Mouse (Mus musculus): ENCODE data around the gene Cbx4. TPM values are rescaled to one million over a fixed set of nuclear protein-coding genes. Genes with fewer than 3 reads are reported as not detected.

Gene Cbx4
- 10 to 100 TPM; 30.5 to 34.9 TPM for total RNA-seq (2021)

DNA sequence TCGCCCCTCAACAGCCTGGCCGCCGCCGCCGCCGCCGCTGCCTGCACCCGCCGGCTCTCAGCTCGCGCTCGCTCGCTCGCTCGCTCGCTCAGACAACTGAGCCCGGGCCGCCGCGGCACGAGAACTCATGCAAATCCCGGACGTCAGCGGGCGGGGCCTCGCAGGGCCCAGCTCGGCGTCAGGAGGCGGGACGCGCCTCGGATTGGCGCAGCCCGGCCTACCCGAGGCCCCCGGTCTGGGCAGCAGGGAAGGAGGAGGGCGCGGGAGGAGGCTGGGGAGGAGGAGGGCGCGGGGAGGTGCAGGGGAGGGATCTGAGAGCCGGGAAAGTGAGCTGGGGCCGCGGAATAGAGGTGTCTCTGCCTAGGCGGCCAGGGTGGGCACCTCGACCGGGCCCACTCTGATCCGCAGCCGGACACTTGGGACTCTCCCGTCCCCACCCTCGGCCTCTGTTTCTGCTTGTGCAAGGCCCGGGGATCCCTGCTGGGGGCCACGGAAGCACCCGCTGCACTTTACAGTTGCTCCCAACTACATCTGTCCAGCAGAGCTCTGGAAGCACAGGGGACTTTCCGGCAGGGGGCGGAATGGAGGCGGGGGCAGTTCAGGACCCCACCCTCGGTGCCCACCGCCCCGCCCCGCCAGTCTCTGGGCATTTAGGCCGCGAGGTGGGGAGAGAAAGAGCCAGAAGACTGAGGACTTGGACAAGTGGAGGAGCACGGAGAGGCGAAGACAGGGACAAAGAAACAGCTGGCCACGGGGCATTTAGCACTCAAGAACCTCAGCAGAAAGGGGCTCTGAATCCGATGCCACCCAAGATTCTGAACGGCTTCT, at the start of gene Cbx4:
Gene Cbx4 (minus strand): TSS at position 78 of the 828 bp plus-strand sequence.
- DNase-seq: peak; percentile 94

DNA sequence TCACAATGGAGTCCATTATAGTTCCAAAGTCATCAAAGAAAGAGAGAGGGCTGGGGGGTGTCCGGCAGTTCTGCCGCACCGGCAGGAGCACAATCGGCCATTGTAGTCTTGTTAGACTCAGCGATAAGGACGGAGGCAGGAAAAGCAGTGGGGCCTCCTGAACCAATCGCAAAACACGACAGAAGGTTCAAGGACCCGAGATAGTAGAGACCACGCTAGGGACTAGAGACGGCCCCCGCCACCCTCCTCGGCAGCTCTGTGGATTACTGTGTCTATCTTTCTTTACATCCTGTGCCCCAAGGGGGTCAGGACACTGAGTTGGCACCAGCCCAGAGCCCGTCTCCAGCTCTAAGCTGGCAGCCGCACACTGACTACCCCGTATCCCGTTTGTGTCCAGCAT, 48.6 kb upstream of the Cbx4 start:
- peak; percentile 40 for DNase-seq

DNA sequence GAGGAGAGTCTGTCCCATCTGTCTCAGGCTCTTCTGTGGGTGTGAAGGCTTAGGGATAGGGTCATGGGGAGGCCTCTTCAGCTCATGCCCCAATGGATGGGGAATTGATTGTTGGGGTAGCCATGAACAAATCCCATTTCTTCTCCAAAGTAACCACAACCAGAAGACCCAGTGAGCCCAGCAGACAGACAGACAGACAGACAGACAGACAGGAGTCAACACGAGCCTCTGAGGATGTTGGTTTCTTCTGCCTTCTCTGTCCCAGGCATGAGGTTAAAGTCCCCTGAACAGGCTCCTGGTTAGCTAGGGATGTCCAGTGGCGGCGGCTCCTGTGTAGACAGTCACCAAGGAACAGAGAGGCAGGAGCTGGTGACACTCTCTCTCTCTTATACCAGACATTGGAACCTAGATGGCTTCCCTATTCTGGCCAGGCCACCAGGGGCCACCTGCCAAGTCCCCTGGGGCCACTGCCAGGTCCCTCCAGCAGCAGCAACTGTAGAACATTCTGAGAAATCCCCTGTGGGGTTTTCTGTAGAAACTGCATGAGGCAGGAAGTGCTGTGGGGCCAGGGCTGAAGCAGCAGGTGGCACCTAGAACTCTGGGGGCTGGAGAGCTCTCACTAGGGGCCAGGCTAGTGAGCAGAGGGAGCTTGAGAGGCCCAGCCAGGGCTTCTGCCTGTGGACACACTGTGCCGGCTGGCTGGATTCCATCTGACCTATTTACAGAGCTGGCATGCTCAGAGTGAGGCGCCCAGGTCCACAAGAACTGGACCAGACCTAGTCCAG, 47.6 kb upstream of the Cbx4 start:
- peak; percentile 77 for DNase-seq

DNA sequence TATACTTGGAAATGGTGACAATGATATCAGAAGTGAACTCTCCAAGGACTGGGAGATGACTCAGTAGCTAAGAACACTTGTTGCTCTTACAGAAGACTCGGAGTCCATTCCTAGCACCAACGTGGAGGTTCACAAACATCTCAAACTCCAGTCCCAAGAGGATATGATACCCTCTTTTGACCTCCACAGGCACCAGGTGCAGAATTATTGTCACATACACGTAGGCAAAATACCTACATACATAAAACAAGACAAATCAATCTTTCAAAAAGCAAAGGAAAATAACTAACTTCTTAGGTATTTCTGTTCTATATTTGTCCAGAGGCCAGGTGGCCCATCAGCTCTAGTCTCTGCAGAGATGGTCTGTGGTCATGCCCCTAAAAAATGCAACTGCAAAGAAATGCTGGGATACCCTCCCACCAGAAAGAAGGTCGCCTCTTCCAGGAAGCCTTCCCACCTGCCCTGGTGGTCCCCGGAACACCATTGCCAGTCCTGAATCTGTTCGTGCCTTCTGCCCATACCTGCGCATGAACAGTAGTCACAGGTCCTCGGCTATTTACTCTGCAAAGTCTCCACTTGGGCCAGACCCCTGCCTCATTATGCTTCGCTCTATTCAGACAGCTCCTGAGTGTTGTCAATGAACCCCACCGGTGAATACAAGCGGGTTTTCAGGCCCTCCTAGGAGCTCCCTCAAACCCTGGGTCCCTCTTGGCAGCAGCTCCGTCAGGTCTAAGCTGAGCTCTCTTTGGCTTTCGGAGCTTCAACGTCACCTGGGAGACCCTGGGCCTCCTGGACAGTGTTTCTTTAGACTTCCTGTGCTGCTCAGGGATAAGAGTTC, 46.4 kb upstream of the Cbx4 start:
- no peak for DNase-seq

DNA sequence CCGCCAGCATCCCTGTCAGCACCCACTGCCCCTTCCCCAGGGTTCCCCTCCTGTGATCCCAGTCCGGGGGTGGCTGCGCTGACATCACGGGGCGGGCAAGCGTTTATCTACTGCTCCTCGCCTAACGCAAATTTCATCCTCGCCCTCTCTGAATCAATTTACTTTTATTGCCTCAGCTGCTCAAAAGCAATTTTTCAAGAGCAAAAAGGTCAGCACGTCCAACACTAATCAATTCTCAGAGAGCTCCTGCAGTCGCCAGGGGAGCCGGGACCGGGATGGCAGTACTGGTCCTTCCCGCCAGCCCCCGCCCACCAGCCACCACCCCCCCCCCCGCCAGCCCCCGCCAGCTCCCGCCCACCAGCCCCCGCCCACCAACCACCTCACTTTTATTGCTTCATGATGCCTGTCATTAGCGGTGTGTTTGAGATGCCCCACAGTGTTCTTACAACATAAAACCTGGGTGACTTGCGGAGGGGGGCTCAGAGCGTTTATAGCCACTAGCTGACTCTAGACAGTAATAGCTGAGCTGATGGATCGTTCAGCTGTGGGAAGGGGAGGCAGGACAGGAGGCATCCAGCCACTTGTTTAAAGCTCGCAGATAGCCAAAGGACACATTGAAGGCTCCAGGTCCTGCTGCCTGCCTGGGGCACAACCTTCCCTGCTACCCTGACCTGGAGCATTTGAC, 44.2 kb upstream of the Cbx4 start:
- DNase-seq: no peak

DNA sequence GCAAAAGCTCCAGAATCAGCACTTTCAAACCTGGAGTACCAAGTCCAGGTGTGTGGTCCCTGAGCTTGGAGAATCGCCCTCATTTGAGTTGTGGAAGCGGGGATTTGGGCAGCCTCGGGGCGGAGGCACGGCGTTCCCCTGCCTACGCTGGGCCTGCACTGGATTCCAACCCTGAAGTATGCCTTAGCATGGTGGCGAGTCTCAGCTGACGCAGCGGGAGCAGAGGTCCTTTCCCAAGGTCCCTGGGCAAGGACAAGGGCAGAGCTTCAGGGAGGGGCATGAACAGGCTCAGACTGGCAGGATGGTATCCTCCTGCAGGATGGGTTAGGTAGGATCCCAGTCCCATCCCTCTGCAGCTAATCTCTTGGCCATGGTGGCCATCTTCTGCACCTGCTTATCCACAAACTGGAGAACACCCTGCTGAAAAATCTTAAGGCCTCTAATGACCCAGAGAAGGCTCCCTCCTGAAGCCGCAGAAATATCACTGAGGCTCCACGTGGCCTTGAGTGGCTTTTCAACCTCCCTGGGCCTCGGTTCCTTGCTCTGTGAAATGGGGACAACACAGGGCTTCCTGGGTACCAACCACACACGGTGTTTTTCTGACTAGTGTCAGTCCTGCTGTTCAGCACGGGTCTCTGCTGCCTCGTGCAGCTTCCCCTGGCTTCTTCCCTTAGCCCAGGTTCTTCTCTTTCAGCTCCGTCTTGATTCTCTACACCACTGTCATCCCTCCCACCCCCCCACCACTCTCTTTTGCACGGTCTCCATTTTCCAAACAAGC, 43.4 kb upstream of the Cbx4 start:
- no peak for DNase-seq

DNA sequence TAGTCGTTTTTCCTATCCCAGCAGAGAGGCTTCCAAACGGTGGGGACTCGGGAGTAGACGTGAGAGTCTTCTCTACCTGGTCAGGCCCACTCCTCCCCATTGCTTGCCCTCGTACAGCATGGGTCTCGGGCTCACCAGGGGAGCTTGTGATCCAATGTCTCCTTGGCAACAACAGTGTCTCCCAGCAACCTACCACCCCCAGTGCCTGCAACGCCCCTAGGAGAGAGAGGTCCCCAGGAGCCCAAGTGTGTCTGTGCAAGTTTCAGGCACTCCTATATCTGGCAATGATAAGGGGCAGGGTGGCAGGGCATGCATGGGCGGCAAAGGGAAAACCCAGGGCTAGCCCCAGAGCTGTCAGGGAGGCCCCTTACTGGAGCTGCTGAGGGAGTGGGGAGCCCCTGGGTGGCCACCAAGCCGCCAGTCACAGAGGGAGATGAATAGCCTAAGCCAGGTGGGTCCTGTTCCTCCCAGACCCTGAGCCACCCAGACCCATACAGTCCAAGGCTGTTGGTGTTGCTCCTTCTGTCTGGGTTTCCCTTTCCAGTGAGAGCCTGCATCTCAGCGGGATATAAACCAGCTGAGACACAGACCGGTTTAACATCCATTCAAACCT, 42.8 kb upstream of the Cbx4 start:
- no peak for DNase-seq

DNA sequence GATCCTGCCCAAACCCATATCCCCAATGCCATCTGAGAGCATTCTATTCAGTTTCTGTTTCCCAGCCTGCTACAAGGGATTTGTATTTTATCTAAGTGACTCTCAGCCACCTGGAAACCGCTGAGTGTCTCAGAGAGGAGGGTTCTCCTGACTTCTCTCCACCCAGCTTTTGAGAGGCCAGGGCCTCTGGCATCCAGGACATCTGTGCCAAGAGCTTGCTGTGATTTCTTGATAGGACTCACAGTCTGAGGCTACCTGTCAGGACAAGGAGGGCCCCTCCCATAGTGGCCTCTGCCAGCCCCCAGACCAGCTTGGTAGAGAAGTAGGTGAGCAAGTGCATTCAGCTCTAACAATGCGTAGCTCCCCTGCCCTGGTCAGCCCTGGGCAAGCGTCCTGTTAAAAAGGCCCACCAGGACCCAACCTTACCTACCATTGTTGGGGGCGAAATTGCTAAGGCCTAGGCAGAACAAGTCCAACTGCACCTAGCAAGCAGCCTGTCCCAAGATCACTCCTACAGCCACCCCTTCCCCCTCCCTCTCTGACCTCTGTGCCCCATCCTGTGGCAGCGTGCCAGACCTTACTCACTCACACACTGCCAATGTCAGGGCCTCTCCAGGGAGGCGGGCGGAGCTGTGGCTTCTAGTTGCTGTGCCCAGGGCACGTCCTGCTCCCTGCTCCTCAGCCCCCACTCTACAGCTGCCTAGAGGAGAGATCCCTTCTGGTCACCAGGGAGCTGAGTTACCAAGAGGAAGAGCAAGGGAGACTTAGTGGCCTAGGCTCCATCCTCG, 41.9 kb upstream of the Cbx4 start:
- peak; percentile 88 for DNase-seq

DNA sequence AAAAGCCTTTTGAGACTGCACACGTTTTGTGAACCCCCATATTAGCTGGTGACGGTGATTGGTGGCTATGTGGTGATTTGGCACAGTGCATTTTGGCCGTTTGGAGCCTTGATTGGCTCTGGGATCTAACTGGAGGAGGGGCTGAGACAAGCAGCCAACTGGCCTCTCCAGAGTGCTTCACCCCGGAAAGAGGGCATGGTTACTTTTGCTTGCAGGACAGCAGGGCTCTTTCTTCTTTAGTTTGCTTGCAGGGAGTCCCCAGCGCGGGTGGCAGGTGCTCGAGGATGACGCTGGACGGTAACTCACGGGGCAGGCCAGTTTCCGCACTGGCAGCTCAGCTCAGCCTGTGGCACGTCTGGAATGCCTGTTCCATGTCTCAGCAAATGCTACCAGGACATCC, 41.1 kb upstream of the Cbx4 start:
- no peak for DNase-seq

DNA sequence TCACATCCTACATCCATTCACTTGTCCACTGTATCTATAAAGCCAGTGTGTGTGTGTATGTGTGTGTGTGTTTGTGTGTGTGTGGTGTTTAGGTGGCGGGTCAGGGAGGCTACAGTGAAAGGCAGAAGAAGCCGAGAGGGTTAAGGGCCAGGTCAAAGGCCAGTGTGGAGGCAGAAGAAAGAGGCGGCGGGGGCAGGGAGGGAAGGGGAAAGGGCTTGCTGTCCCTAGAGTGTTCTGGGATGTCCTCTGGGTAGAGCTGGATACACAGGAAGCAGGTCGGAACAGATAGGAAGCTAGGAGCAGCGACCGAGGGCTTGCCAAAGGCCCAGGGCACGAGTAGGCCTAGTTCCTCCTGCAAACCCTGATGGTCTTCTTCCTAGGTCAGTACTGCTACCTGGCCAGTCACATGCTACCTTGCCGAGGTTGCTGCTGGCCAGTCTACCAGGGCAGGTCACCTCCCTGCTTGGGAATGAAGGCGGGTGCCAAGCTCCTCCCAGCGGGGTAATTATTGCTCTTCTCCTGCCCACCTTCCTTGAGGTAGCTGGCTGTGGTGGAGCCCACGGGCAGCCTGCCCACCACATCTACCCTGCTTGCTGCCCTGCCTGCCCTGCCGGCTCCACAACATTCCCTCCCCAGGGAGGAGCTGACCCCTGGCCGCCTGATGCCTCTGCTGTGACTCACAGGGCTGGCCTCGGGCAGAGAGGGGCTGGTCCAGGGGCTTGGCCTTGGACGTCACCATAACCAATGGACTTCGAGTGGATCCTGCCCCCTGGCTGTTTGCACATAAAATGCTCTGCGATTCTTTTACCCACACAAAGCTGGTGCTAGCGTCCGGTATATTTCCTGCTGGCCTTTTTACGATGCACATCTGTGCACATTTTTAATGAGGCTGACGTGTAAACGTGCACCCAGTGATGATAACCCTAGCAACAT, 40.2 kb upstream of the Cbx4 start:
- DNase-seq: peak; percentile 91

DNA sequence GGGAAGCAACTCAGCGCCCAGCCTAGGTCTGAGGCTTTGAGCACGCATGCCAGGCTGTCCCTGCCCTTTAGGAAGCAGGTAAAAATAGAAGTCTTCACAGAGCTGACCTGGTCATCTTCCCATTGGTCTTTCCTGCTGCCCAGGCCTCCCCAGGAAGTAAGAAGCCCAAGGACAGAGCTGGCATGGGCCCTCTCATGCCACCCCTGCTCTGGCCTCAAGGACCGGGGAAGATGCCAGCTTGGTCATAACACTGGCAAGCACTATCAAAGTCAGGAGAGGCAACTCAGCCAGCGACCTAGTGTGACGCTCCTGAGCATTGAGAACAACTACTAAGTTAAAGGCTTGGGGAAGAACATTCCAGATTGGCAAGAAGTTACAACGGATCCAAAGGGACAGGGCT, 38.5 kb upstream of the Cbx4 start:
- DNase-seq: peak; percentile 72

DNA sequence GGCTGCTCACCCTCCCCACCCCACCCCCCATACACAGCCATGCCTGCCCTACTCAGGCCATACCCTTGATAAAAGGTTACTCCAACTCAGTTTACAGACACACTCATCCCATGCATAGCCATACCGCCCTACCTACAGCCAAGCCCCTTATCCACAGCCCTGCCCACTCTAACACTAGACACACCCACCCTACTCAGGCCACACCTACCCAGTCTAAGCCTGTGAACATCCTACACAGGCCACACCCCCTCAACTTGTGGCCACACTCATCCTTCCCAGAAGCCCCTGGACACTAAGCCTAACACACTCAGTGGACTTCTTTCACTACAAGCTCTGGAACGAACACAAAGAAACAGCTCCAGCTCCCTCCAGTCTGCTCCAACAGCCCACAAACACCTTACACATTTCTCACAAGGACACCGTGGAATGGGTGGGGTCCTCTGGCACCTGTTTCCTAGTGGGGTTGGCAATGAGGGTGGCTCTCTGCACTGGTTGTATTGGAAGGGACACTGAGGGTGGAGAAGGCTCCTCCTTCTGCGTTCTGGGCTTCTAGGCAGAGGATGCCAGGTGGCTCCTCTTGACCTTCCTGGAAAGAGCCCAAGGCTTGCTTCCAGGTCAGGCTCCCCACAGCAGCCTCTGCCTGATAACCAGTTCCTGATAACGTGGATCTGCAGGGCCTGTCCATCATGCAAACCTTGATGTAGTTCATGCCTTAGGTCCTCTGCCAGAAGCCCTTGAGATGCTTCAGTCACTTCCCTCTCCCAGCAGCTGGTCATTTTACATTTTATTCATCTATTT, 37.7 kb upstream of the Cbx4 start:
- no peak for DNase-seq

DNA sequence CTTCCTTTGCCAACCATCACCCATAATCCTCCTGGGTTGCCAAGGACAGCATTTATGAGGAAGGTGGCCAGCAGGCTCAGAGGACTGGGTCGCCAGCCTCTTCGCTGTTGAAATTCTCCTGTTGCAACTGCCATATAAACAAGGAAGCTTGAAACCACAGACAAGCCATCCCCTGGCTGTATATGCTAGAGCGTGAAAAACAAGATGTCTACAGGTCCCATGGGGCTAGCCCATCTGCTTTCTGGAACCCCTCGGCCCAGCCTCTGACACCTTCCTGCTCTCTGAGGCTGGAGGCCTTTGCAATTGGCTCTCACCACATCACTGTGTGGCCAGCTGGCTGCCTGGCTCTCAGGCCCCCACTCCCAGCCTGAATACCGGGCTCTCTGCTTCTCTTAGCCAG, 36.4 kb upstream of the Cbx4 start:
- DNase-seq: no peak

DNA sequence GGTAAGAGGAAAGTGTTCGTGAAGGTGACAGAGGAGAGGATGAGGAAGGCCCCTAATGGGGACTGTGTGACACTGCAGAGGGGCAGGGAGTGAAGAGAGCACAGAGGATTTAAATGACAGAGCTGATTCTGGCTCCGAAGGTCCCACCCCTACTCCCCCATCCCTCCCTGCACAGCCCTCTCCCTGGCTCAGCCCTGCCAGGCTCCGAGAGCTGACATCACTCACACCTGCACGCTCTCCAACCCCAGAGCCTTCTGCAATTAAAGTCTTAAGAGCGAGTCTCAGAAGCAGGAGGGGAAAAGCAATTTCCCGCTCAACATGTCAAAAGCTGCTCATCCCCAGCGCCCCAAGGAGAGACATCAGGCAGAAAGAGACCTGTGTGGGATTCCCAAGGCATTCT, 32.9 kb upstream of the Cbx4 start:
- DNase-seq: no peak

DNA sequence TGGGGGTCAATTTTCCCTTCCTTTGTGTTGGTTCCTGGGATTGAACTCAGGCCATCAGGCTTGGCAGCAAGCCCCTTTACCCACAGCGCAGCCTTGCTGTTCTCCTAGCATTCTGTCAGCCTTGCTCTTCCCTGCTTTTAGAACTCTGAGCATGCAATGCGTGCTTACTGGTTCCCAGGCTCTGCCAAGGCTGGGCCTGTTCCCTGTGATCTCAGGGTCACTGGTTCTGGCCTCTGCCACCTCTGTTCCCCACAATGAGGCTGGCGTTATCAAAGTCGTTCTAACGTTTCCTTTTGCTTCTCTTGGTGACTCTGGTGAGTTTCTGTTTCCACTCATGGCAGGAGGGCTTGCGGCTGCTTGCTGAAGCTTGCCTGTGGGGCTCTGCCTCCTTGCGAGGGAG, 31.9 kb upstream of the Cbx4 start:
- no peak for DNase-seq

DNA sequence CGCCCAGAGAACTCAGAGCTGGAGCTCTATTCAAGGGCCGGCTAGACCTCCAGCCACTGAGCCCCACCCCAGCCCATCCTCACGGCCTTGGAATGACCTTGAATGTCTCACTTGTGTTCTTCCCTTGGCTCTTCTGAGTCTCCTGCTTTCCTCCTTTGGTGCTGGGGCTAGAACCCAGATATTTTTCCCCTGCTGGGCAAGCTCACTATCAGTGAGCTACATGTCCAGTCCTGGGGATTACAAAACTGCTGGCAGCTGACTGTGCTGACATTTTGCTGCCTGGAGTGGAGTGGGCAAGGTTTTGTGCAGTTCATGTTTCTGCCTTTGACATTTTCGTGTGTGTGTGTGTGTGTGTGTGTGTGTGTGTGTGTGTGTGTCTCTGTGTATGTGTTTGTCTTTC, 31.0 kb upstream of the Cbx4 start:
- no peak for DNase-seq

DNA sequence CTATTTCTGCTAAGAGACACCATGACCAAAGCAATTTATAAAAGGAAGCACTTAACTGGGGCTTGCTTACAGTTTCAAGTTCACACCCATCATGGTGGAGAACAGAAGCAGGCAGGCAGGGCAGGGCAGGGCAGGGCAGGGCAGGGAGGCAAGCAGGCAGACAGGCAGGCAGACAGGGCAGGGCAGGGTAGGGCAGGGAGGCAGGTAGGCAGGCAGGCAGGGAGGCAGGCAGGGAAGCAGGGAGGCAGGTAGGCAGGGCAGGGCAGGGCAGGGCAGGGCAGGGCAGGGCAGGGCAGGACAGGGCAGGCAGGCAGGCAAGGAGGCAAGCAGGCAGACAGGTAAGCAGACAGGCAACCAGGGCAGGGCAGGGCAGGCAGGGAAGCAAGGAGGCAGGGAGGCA, 26.7 kb upstream of the Cbx4 start:
- DNase-seq: no peak

DNA sequence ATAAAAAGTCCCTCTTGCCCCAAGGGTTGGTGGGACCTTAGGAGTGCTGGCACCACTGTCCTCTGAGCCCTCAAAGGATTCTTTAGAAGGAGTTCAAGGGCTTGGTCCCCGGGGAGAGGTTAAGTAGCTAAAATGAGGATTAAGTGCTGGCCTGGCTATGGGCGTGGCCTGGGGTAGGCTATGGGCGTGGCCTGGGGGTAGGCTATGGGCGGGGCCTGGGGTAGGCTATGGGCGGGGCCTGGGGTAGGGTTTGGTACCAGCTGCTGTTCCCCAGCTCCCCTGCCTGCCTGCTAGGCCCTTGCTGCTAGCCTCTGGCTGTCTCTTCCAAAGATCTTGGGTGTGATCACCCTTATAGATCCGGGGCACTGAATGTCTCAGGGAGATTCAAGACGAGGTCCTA, 25.3 kb upstream of the Cbx4 start:
- no peak for DNase-seq

Data from heart, postnatal 4 days (tissue).